Mouse (Mus musculus) left cerebral cortex, postnatal 36 days (tissue): ENCODE measurements around the gene Vim. TPM values are rescaled to one million over a fixed set of nuclear protein-coding genes. Genes with fewer than 3 reads are reported as not detected.
"Not testable (repeated sequence)": the region's sequence is repeated elsewhere in the genome, so short reads cannot be mapped to it uniquely, and the experiment has no call there.

Source experiments
- DNase-seq, 2 experiments: peaks; one replicate each; pipeline ENCODE4 v3.0.0; 2021 to 2022; ENCODE audit warnings: low spot score in 2 of 2, mixed read lengths in 1 of 2
- intact Hi-C: fragments of 180-260 bp; cut with DNase I; formaldehyde crosslinking; loops from one replicate; pipeline ENCODE4 v1.15.1; 2025
- total RNA-seq, 2 experiments: library from RNA; stranded (reverse); gene quantifications; 2 replicates each; pipeline ENCODE4 v1.2.3; 2021

Gene Vim
- total RNA-seq, 2 experiments from 2014 or later, result 55.9 to 57.9 TPM

- DNase-seq, result no peak
- intact Hi-C loops, result no loop called here
These were observed 24.4 kb downstream of the Vim start for GRCm38 (mm10) chr2:13598166-13598565.

- DNase-seq, result no peak
- intact Hi-C loops, result no loop called here
These were observed 29.4 kb downstream of the Vim start for GRCm38 (mm10) chr2:13603093-13603492.

GRCm38 (mm10) chr2:13603636-13604035, 29.9 kb downstream of the Vim start:
- DNase-seq, intact Hi-C loops: not testable (repeated sequence)

- DNase-seq, result no peak
- intact Hi-C loops, result no loop called here
These were observed 56.6 kb downstream of the Vim start for GRCm38 (mm10) chr2:13630136-13630832.

Other genes with a start within 250 kb of the Vim start
- under 1 TPM; 0.22 to 0.32 TPM for gene Cubn, start 82.1 kb upstream of the Vim start, total RNA-seq
- gene Trdmt1, start 29.3 kb upstream of the Vim start, total RNA-seq, result 1 to 10 TPM; 4.6 to 7.9 TPM
- gene St8sia6, start 220.1 kb downstream of the Vim start, total RNA-seq, result 1 to 10 TPM in 1 of 2 experiments, under 1 TPM in 1; 0.67 to 1.4 TPM